Mouse (Mus musculus): ENCODE measurements around the gene Smarca2.
A peak's percentile ranks its signal among the peaks of the same experiment; 100 is the strongest.
"Not testable (repeated sequence)": the region's sequence is repeated elsewhere in the genome, so short reads cannot be mapped to it uniquely, and the experiment has no call there.

Smarca2 gene

GRCm38 (mm10) chr19:26683731-26684130, 78.9 kb downstream of the Smarca2 start:
- DNase-seq (ENCODE audit: low read depth in 2 of 2, low spot score in 2 of 2) = no peak

DNA sequence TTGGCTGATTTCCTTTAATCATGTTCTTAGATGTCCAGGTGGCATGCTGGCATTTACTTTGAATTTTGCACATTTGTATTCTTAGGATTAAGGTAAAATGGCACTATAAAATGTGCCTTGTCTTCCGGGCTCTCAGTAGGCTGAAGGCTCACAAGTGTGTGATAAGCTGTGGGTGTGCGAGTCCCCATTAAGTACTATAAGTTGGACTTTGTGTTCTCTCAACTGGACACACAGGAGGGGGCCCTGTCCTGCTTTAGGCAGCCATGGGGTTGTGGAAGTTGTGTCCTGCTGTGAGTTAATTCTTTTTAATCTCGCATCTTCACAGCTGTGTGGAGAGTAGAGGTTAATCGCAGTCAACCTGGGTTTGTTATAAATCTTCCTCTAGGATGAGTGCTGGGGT, 85.7 kb downstream of the Smarca2 start:
- no peak for DNase-seq (ENCODE audit: low read depth in 2 of 2, low spot score in 2 of 2)

- DNase-seq (ENCODE audit: low read depth in 2 of 2, low spot score in 2 of 2) = no peak
These were observed 92.3 kb downstream of the Smarca2 start for GRCm38 (mm10) chr19:26697107-26697506.

DNA sequence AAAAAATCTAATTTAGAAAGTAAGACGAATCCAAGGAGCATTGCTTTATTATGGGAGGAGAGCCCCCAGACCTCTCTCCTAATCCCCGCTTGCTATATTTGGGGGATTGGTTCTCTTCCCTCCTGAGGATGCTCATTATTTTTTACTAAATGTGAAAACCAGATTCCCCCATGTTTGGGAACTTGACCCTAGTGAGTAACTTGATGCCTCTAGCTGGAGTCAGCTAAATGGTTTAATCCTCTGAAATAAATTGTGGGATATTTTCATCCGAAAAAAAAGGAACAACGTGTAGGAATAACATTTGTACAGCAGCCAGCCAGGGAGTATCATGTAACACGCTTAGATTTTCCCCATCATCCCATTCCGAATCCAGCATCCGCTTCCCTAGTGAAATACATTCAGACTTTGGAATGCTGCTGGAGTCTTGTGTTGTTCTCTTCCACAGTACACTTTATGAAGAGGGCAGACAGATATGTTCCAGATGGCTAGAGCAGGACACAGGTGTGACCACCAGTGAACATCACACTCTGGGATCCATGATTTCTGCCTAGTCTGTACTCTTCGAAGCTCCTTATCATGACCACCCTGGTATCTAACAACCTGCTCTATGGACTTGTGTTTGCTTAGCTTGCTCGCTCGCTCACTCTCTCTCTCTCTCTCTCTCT, 99.8 kb downstream of the Smarca2 start:
- DNase-seq (ENCODE audit: low read depth in 2 of 2, low spot score in 2 of 2) = no peak

- DNase-seq (ENCODE audit: low read depth in 2 of 2, low spot score in 2 of 2) = peak in 1 of 2 experiments; percentile 0
These were observed 102.1 kb downstream of the Smarca2 start for GRCm38 (mm10) chr19:26706910-26707309.

GRCm38 (mm10) chr19:26709095-26709494, 104.2 kb downstream of the Smarca2 start:
- no peak for DNase-seq (ENCODE audit: low read depth in 2 of 2, low spot score in 2 of 2)

DNA sequence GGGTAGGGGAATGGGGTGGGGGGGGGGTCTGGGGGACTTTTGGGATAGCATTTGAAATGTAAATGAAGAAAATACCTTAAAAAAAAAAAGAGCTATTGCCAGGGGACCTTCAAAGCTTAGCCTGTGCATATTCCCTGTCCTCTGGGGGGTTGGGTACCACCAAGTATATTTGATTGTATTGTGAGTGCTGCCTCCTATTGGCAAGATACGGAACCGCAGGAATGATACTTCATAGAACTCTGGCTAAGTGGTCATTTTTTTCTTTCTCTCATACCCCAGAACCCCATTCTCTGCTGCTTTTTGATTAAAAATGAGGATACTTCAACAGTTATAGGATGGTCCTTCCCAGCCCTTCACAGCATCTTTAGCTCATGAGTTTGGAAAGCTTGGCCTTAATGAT, 106.4 kb downstream of the Smarca2 start:
- peak; percentile 13 to 33 for DNase-seq (ENCODE audit: low read depth in 2 of 2, low spot score in 2 of 2)

DNA sequence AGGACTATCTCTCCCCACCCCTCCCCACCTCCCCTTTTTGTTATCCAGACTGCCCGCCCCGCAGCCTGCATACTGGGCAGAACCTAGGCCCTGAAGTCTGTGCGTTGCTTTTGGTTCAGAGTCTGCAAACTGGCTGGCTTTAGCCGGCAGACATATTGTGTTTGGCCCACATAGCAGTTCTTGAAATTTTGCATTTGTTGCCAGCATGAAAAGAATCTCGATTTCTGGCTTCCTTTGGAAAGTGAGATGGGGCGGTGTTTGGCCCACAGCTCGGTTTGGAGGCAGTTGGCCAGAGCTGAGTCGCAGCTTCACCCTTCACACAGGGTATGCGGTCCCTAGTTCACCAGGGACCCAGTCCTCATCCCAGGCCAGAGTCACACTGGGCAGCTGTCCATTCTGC, 111.4 kb downstream of the Smarca2 start:
- DNase-seq (ENCODE audit: low read depth in 2 of 2, low spot score in 2 of 2) = no peak

- peak; percentile 5 to 32 for DNase-seq (ENCODE audit: low read depth in 2 of 2, low spot score in 2 of 2)
These were observed 113.4 kb downstream of the Smarca2 start for GRCm38 (mm10) chr19:26718221-26718620.

DNA sequence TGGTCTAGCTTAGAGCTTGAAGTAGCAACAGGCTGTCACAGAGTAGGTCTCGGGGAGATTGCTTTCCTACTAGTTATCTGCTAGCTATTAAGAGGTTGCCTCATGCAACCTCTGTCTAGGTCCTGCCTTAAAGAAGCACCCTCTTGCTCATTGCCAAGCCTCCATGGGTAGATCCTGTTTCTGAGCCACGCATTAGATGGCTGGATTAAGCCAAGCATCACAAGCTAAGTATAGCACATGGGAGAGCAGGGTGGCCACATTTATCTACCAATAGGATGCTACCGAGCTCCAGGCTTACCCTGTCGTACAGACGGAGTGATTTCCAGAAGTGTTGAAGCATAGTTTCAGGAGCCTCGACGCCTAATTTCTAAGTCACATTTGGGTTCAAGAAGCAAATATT, 114.3 kb downstream of the Smarca2 start:
- no peak for DNase-seq (ENCODE audit: low read depth in 2 of 2, low spot score in 2 of 2)

- DNase-seq (ENCODE audit: low read depth in 2 of 2, low spot score in 2 of 2) = no peak
These were observed 116.9 kb downstream of the Smarca2 start for GRCm38 (mm10) chr19:26721741-26722140.

- no peak for DNase-seq (ENCODE audit: low read depth in 2 of 2, low spot score in 2 of 2)
These were observed 119.0 kb downstream of the Smarca2 start for GRCm38 (mm10) chr19:26723899-26724298.

DNA sequence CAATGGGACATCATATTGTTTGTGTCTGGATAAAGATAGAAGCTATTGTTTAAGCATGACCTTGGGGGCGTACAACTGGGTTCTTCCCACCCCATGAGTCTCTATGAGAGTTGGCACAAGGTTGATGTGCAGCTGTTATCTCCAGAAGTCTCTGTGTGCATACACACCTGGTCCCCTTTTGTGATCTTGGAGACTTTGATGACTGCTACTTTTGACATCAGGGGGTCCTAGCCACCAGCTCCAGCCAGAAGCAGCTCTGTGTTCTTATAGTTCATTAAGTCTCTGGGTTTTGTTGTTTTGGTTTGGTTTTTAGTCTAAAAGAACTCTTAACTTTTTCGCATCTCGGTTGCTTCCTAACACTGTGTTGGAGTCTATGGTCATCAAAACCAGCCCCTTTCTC, 119.8 kb downstream of the Smarca2 start:
- DNase-seq (ENCODE audit: low read depth in 2 of 2, low spot score in 2 of 2) = no peak

DNA sequence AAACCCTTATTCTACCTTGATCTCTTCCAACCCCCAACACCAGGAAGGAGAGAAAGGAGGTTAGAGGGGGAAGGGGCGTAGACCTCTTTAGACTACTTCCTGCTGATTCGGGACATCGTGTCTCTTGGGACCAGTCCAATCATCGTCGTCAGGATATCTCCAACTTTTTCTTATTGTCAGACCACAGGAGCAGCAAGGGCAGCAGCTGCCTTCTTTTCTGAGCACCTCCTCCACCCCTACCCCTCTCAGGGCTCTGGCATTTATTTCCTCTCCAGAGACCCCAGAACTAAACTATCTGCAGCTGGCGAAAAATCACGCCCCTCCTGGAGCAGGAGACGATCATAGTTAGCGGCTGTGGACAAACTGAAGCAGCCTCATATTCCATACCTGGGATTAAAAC, 122.9 kb downstream of the Smarca2 start:
- no peak for DNase-seq (ENCODE audit: low read depth in 2 of 2, low spot score in 2 of 2)

- no peak for DNase-seq (ENCODE audit: low read depth in 2 of 2, low spot score in 2 of 2)
These were observed 125.6 kb downstream of the Smarca2 start for GRCm38 (mm10) chr19:26730486-26730885.

- DNase-seq (ENCODE audit: low read depth in 2 of 2, low spot score in 2 of 2) = no peak
These were observed 126.3 kb downstream of the Smarca2 start for GRCm38 (mm10) chr19:26731121-26731520.

- no peak for DNase-seq (ENCODE audit: low read depth in 2 of 2, low spot score in 2 of 2)
These were observed 127.0 kb downstream of the Smarca2 start for GRCm38 (mm10) chr19:26731809-26732208.

GRCm38 (mm10) chr19:26733055-26733454, 128.2 kb downstream of the Smarca2 start:
- no peak for DNase-seq (ENCODE audit: low read depth in 2 of 2, low spot score in 2 of 2)

DNA sequence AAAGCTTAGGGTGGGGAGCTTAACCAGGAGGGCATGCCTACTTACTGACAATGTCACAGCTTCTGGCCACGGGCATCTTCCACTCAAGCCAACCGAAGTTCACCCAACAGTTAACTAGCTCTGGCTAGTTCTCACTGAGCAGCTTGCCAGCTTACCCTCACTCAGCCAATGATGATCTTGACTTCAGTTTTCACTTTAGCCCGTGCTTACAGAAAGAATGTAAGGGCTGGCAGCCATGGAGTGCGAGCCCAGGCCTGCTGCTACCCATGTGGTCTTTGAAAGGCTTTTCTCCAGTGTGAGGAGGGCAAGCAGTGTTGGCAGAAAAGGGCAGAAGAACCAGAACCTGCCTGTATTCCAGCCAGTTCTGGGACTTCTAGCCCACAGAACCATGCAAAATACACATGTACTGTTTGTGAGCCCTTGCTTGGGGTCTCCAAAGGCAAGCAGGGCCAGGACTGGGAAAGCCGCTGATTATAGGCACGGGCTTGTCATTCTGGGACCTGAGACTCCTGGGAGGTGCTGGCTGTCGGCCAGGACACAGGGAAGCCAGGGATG, 128.8 kb downstream of the Smarca2 start:
- no peak for DNase-seq (ENCODE audit: low read depth in 2 of 2, low spot score in 2 of 2)

DNA sequence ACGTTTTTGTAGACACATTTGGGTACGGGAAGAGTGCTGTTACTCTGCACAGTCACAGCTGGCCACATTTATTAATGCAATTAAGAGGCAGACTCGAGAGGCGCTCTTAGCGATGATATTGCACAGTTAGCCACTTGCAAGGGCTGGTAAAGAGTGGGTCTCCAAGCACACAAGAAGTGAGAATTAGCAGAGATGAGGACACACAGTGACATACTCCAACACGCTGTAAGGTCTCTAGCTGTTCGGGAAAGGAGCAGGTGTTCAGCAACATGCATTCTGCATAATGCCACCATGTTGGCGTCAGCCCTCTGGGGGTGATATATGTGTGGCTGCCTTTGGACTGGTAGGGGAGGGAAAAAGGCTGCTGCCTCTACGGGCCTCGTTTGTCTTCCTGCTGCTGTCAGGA, 129.9 kb downstream of the Smarca2 start:
- no peak for DNase-seq (ENCODE audit: low read depth in 2 of 2, low spot score in 2 of 2)

DNA sequence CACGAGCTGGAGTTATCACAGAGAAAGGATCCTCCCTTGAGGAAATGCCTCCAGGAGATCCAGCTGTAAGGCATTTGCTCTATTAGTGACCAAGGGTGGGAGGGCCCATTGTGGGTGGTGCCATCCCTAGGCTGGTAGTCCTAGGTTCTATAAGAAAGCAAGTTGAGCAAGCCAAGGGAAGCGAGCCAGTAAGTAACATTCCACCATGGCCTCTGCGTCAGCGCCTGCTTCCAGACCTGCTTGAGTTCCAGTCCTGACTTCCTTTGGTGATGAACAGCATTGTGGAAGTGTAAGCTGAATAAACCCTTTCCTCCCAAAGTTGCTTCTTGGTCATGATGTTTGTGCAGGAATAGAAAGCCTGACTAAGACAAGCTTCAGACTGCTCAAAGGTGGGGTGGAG, 140.2 kb downstream of the Smarca2 start:
- DNase-seq (ENCODE audit: low read depth in 2 of 2, low spot score in 2 of 2) = not testable (repeated sequence)

GRCm38 (mm10) chr19:26745567-26745966, 140.7 kb downstream of the Smarca2 start:
- DNase-seq (ENCODE audit: low read depth in 2 of 2, low spot score in 2 of 2) = no peak

GRCm38 (mm10) chr19:26746290-26746689, 141.4 kb downstream of the Smarca2 start:
- DNase-seq (ENCODE audit: low read depth in 2 of 2, low spot score in 2 of 2) = no peak
